Mouse (Mus musculus): ENCODE data around the gene Tmem110.

- no peak for TF ChIP-seq POLR2A (IDR thresholded peaks at IDR 0.05; ENCODE audit: extremely low read depth, insufficient read depth, low read length)
- TF ChIP-seq CTCF (IDR thresholded peaks at IDR 0.05; ENCODE audit: low read depth, low read length) = no peak
Measured at GRCm38 (mm10) chr14:30868826-30869225, 43.4 kb downstream of the Tmem110 start.

Data from liver, adult 2 months (tissue).